Mouse (Mus musculus): ENCODE data around the gene Satb1. TPM values are rescaled to one million over a fixed set of nuclear protein-coding genes. Genes with fewer than 3 reads are reported as not detected.

The Satb1 gene
- total and polyA plus RNA-seq, 2 experiments, result 0.65 to 0.83 TPM

GRCm38 (mm10) chr17:51789777-51790176 is 43.3 kb downstream of the Satb1 start:
- no peaks in the 10 kb centered on the region for H3K36me3 ChIP-seq (ENCODE audit: control insufficient read depth, insufficient read depth, low read length)
- H3K9ac ChIP-seq (ENCODE audit: low read depth, low read length), result no peak overlapping the region
- H3K27me3 ChIP-seq (ENCODE audit: control insufficient read depth, insufficient read depth, low read length), result no peaks in the 10 kb centered on the region
- H3K27ac ChIP-seq (replicated peaks; ENCODE audit: insufficient read depth, low read depth, low read length), result no peak overlapping the region
- TF ChIP-seq POLR2A (IDR thresholded peaks at IDR 0.05; ENCODE audit: extremely low read depth, insufficient read depth, low read length), result no peak
- no peak for TF ChIP-seq CTCF (IDR thresholded peaks at IDR 0.05; ENCODE audit: low read depth, low read length)
- no peak overlapping the region for H3K4me3 ChIP-seq (ENCODE audit: insufficient read depth, low read depth, low read length)
- WGBS, result 84% methylated on average over 6 of the region's 6 CpGs
- no peaks in the 10 kb centered on the region for H3K4me1 ChIP-seq (ENCODE audit: control insufficient read depth, insufficient read depth, low read length)
- DNase-seq (ENCODE audit: extremely low read depth, low read depth, low spot score), result no peak
- H3K79me2 ChIP-seq (ENCODE audit: control insufficient read depth, insufficient read depth, low read length), result no peaks in the 10 kb centered on the region

DNA sequence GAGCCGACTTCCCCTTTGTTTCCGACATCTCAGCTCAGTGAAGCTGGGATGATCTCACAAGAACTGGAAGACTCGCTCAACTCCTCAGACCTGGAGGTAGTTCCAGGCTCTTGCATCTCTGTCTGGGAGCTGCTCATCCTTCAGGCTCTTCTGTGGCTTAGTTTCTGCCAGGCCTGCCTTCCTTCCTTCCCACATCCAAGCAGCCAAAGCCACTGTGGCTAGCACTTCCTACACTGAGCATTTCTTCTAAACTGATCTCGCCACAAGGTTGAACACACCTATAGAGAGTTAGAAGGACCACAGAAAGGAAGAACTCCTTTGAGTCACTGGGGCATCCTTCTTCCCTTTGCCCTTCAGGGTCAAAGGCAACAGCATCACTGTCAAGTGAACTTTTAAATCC is 44.0 kb downstream of the Satb1 start:
- no peak overlapping the region for H3K9ac ChIP-seq (ENCODE audit: low read depth, low read length)
- no peaks in the 10 kb centered on the region for H3K27me3 ChIP-seq (ENCODE audit: control insufficient read depth, insufficient read depth, low read length)
- WGBS, result 84% methylated on average over 4 of the region's 4 CpGs
- no peak for TF ChIP-seq POLR2A (IDR thresholded peaks at IDR 0.05; ENCODE audit: extremely low read depth, insufficient read depth, low read length)
- no peak for TF ChIP-seq CTCF (IDR thresholded peaks at IDR 0.05; ENCODE audit: low read depth, low read length)
- DNase-seq (ENCODE audit: extremely low read depth, low read depth, low spot score), result no peak
- H3K4me1 ChIP-seq (ENCODE audit: control insufficient read depth, insufficient read depth, low read length), result no peaks in the 10 kb centered on the region
- no peak overlapping the region for H3K4me3 ChIP-seq (ENCODE audit: insufficient read depth, low read depth, low read length)
- H3K79me2 ChIP-seq (ENCODE audit: control insufficient read depth, insufficient read depth, low read length), result no peaks in the 10 kb centered on the region
- no peaks in the 10 kb centered on the region for H3K36me3 ChIP-seq (ENCODE audit: control insufficient read depth, insufficient read depth, low read length)
- no peak overlapping the region for H3K27ac ChIP-seq (replicated peaks; ENCODE audit: insufficient read depth, low read depth, low read length)

GRCm38 (mm10) chr17:51787955-51788354 is 45.1 kb downstream of the Satb1 start:
- TF ChIP-seq POLR2A (IDR thresholded peaks at IDR 0.05; ENCODE audit: extremely low read depth, insufficient read depth, low read length), result no peak
- H3K27ac ChIP-seq (replicated peaks; ENCODE audit: insufficient read depth, low read depth, low read length), result no peak overlapping the region
- WGBS, result 91% methylated on average over 2 of the region's 2 CpGs

GRCm38 (mm10) chr17:51786050-51786449 is 47.0 kb downstream of the Satb1 start:
- no peaks in the 10 kb centered on the region for H3K4me1 ChIP-seq (ENCODE audit: control insufficient read depth, insufficient read depth, low read length)
- TF ChIP-seq CTCF (IDR thresholded peaks at IDR 0.05; ENCODE audit: low read depth, low read length) (no peak), POLR2A (IDR thresholded peaks at IDR 0.05; ENCODE audit: extremely low read depth, insufficient read depth, low read length) (no peak)
- DNase-seq (ENCODE audit: extremely low read depth, low read depth, low spot score), result no peak
- H3K79me2 ChIP-seq (ENCODE audit: control insufficient read depth, insufficient read depth, low read length), result no peaks in the 10 kb centered on the region
- no peaks in the 10 kb centered on the region for H3K27me3 ChIP-seq (ENCODE audit: control insufficient read depth, insufficient read depth, low read length)
- 65% methylated on average over 2 of the region's 2 CpGs for WGBS
- H3K4me3 ChIP-seq (ENCODE audit: insufficient read depth, low read depth, low read length), result no peak overlapping the region
- no peak overlapping the region for H3K9ac ChIP-seq (ENCODE audit: low read depth, low read length)
- no peak overlapping the region for H3K27ac ChIP-seq (replicated peaks; ENCODE audit: insufficient read depth, low read depth, low read length)
- H3K36me3 ChIP-seq (ENCODE audit: control insufficient read depth, insufficient read depth, low read length), result no peaks in the 10 kb centered on the region

More at GRCm38 (mm10) chr17:51787955-51788354, 45.1 kb downstream of the Satb1 start:
- Histone ChIP-seq H3K4me3 (ENCODE audit: insufficient read depth, low read depth, low read length) (no peak overlapping the region), H3K36me3 (ENCODE audit: control insufficient read depth, insufficient read depth, low read length) (no peaks in the 10 kb centered on the region), H3K9ac (ENCODE audit: low read depth, low read length) (no peak overlapping the region), H3K4me1 (ENCODE audit: control insufficient read depth, insufficient read depth, low read length) (no peaks in the 10 kb centered on the region), H3K79me2 (ENCODE audit: control insufficient read depth, insufficient read depth, low read length) (no peaks in the 10 kb centered on the region), H3K27me3 (ENCODE audit: control insufficient read depth, insufficient read depth, low read length) (no peaks in the 10 kb centered on the region)
- no peak for DNase-seq (ENCODE audit: extremely low read depth, low read depth, low spot score)

DNA sequence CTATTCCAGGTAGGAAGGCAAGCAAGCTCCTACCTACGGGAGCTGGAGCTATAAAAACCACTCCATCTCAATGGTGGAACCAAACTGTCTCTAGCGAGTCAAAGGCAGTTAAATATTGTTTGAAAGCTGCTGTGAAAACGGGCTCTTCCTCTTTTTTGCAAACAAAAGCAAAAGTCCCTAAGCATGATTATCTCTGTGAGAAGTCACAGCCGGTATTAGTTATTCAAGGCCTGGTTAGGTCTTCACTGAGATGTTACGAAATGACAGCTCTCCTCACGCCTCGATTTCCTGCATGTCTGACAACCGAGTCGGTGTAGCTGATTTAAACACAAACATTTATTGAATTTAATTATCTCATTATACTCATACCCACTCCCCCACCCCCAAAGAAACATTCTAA is 48.2 kb downstream of the Satb1 start:
- Histone ChIP-seq H3K4me1 (ENCODE audit: control insufficient read depth, insufficient read depth, low read length) (no peaks in the 10 kb centered on the region), H3K4me3 (ENCODE audit: insufficient read depth, low read depth, low read length) (no peak overlapping the region), H3K9ac (ENCODE audit: low read depth, low read length) (no peak overlapping the region), H3K27ac (replicated peaks; ENCODE audit: insufficient read depth, low read depth, low read length) (no peak overlapping the region), H3K27me3 (ENCODE audit: control insufficient read depth, insufficient read depth, low read length) (no peaks in the 10 kb centered on the region), H3K36me3 (ENCODE audit: control insufficient read depth, insufficient read depth, low read length) (no peaks in the 10 kb centered on the region), H3K79me2 (ENCODE audit: control insufficient read depth, insufficient read depth, low read length) (no peaks in the 10 kb centered on the region)
- WGBS, result 80% methylated on average over 9 of the region's 9 CpGs
- no peak for DNase-seq (ENCODE audit: extremely low read depth, low read depth, low spot score)
- TF ChIP-seq POLR2A (IDR thresholded peaks at IDR 0.05; ENCODE audit: extremely low read depth, insufficient read depth, low read length), result no peak
- TF ChIP-seq CTCF (IDR thresholded peaks at IDR 0.05; ENCODE audit: low read depth, low read length), result no peak

DNA sequence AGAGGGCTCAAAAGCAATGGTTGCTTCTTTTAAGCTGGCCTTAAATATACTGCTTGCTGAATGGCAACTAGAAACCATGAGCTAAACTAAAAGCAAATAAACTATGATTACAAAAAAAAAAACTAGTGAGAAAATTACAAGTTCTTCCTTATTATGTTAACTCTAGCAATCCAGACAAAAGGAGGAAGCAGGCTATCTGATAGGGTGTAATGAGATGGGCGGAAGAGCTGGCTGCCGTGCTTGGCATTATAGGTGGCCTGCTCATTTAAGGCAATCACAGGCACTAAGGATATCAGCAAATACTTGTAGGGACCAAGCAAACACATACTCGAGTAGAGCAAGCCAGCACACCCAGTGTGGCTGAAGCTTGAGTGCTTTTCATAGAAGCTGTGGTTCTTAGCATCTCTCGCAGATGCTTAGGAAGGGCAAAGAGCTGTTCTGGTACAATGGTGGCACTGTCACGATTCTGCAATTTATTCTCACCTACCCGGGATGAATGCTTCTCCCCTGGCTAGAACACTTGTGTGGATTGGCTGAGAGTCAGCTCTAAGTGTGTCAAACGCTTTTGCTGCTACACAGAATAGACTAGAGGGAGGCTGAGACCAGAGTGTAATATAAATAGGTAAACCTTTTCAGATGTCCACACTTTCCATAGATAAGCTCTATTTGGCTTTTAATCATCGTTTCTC is 49.4 kb downstream of the Satb1 start:
- no peak overlapping the region for H3K4me3 ChIP-seq (ENCODE audit: insufficient read depth, low read depth, low read length)
- H3K4me1 ChIP-seq (ENCODE audit: control insufficient read depth, insufficient read depth, low read length), result no peaks in the 10 kb centered on the region
- H3K27ac ChIP-seq (replicated peaks; ENCODE audit: insufficient read depth, low read depth, low read length), result no peak overlapping the region
- H3K9ac ChIP-seq (ENCODE audit: low read depth, low read length), result no peak overlapping the region
- H3K79me2 ChIP-seq (ENCODE audit: control insufficient read depth, insufficient read depth, low read length), result no peaks in the 10 kb centered on the region
- H3K27me3 ChIP-seq (ENCODE audit: control insufficient read depth, insufficient read depth, low read length), result no peaks in the 10 kb centered on the region
- DNase-seq (ENCODE audit: extremely low read depth, low read depth, low spot score), result no peak
- H3K36me3 ChIP-seq (ENCODE audit: control insufficient read depth, insufficient read depth, low read length), result no peaks in the 10 kb centered on the region
- WGBS, result 70% methylated on average over 8 of the region's 8 CpGs
- TF ChIP-seq CTCF (IDR thresholded peaks at IDR 0.05; ENCODE audit: low read depth, low read length) (no peak), POLR2A (IDR thresholded peaks at IDR 0.05; ENCODE audit: extremely low read depth, insufficient read depth, low read length) (no peak)
